Mouse (Mus musculus) cerebellum, postnatal 4 days (tissue): ENCODE measurements around the gene Mmp21.

ENCODE experiments used
- DNase-seq, 2 experiments: peaks; one replicate each; pipeline ENCODE4 v3.0.0; 2022; ENCODE audit warnings: low spot score in 2 of 2, mixed read lengths in 1 of 2

Gene Mmp21

GRCm38 (mm10) chr7:133645716-133646115 is 34.1 kb downstream of the Mmp21 start:
- no peak for DNase-seq

- no peak for DNase-seq
These were observed 41.0 kb downstream of the Mmp21 start for GRCm38 (mm10) chr7:133638821-133639220.

- DNase-seq, result no peak
These were observed 41.6 kb downstream of the Mmp21 start for GRCm38 (mm10) chr7:133638306-133638705.

GRCm38 (mm10) chr7:133637361-133638305 is 42.2 kb downstream of the Mmp21 start, which contains the start of gene Edrf1:
Edrf1 (plus strand) TSS chr7:133637543.
- DNase-seq, result peak; percentile 89 to 96

GRCm38 (mm10) chr7:133636738-133637352 is 43.0 kb downstream of the Mmp21 start:
- peak; percentile 88 to 94 for DNase-seq

GRCm38 (mm10) chr7:133634932-133635650 is 44.8 kb downstream of the Mmp21 start:
- no peak for DNase-seq

- peak; percentile 48 to 66 for DNase-seq
These were observed 47.4 kb downstream of the Mmp21 start for GRCm38 (mm10) chr7:133632476-133632875.

GRCm38 (mm10) chr7:133630821-133631220 is 49.0 kb downstream of the Mmp21 start:
- no peak for DNase-seq

- DNase-seq, result no peak
These were observed 52.5 kb downstream of the Mmp21 start for GRCm38 (mm10) chr7:133627184-133627936.
